Mouse (Mus musculus) thymus, postnatal 36 days (tissue): ENCODE data around the gene Kmt2a.

Source experiments
- DNase-seq, 2 experiments: peaks; one replicate each; pipeline ENCODE4 v3.0.0; 2022; ENCODE audit warnings: mixed read lengths in 2 of 2

Kmt2a gene

GRCm38 (mm10) chr9:44881221-44881871, at the start of gene Kmt2a:
Gene Kmt2a (minus strand): TSS chr9:44881296.
- DNase-seq = peak; percentile 97 to 99

- DNase-seq = no peak
These were observed 40.4 kb upstream of the Kmt2a start for GRCm38 (mm10) chr9:44921543-44921942.

GRCm38 (mm10) chr9:44921123-44921468, 40.0 kb upstream of the Kmt2a start:
- no peak for DNase-seq

- peak; percentile 83 to 86 for DNase-seq
These were observed 39.5 kb upstream of the Kmt2a start, which contains the start of gene Atp5l for GRCm38 (mm10) chr9:44920374-44921122. Gene Atp5l (minus strand): TSS chr9:44920742.

GRCm38 (mm10) chr9:44919606-44920005, 38.5 kb upstream of the Kmt2a start:
- no peak for DNase-seq

GRCm38 (mm10) chr9:44916196-44916595, 35.1 kb upstream of the Kmt2a start:
- DNase-seq = peak; percentile 52 to 63

- DNase-seq = no peak
These were observed 33.6 kb upstream of the Kmt2a start for GRCm38 (mm10) chr9:44914706-44915105.

- DNase-seq = no peak
These were observed 30.3 kb upstream of the Kmt2a start for GRCm38 (mm10) chr9:44911365-44911764.

- DNase-seq = no peak
These were observed 24.5 kb upstream of the Kmt2a start for GRCm38 (mm10) chr9:44905620-44906019.

- DNase-seq = no peak
These were observed 23.9 kb upstream of the Kmt2a start for GRCm38 (mm10) chr9:44904964-44905363.

- no peak for DNase-seq
These were observed 22.8 kb upstream of the Kmt2a start for GRCm38 (mm10) chr9:44903856-44904255.

- peak in 1 of 2 experiments; percentile 26 for DNase-seq
These were observed 19.3 kb upstream of the Kmt2a start for GRCm38 (mm10) chr9:44900402-44900801.

GRCm38 (mm10) chr9:44899716-44900115, 18.6 kb upstream of the Kmt2a start:
- DNase-seq = no peak

GRCm38 (mm10) chr9:44897024-44897423, 15.9 kb upstream of the Kmt2a start:
- no peak for DNase-seq

GRCm38 (mm10) chr9:44892664-44893063, 11.6 kb upstream of the Kmt2a start:
- no peak for DNase-seq

- no peak for DNase-seq
These were observed 10.1 kb upstream of the Kmt2a start for GRCm38 (mm10) chr9:44891210-44891609.

- no peak for DNase-seq
These were observed 9.0 kb upstream of the Kmt2a start for GRCm38 (mm10) chr9:44890122-44890521.

GRCm38 (mm10) chr9:44888114-44888624, 7.1 kb upstream of the Kmt2a start:
- no peak for DNase-seq

- peak in 1 of 2 experiments; percentile 24 for DNase-seq
These were observed 2.0 kb upstream of the Kmt2a start for GRCm38 (mm10) chr9:44882981-44883569.

- DNase-seq = peak; percentile 47 to 70
These were observed 1.4 kb upstream of the Kmt2a start for GRCm38 (mm10) chr9:44882436-44882980.

- DNase-seq = peak; percentile 77 to 85
These were observed 892 bp upstream of the Kmt2a start for GRCm38 (mm10) chr9:44881941-44882435.

GRCm38 (mm10) chr9:44880309-44881081, 601 bp downstream of the Kmt2a start:
- DNase-seq = peak in 1 of 2 experiments; percentile 56
